Mouse (Mus musculus) kidney, adult 9 months (tissue): ENCODE measurements around the gene Ankrd12.

Source experiments
- DNase-seq: peaks from one replicate; pipeline ENCODE4 v3.0.0; 2022

The Ankrd12 gene

GRCm38 (mm10) chr17:66076934-66077333, at the start of gene Ankrd12:
Gene Ankrd12, minus strand, starts transcription at chr17:66077089.
- DNase-seq, result peak; percentile 97

GRCm38 (mm10) chr17:66125211-66125610, 48.3 kb upstream of the Ankrd12 start:
- DNase-seq, result no peak

- DNase-seq, result no peak
These were observed 47.1 kb upstream of the Ankrd12 start for GRCm38 (mm10) chr17:66123816-66124610.

DNA sequence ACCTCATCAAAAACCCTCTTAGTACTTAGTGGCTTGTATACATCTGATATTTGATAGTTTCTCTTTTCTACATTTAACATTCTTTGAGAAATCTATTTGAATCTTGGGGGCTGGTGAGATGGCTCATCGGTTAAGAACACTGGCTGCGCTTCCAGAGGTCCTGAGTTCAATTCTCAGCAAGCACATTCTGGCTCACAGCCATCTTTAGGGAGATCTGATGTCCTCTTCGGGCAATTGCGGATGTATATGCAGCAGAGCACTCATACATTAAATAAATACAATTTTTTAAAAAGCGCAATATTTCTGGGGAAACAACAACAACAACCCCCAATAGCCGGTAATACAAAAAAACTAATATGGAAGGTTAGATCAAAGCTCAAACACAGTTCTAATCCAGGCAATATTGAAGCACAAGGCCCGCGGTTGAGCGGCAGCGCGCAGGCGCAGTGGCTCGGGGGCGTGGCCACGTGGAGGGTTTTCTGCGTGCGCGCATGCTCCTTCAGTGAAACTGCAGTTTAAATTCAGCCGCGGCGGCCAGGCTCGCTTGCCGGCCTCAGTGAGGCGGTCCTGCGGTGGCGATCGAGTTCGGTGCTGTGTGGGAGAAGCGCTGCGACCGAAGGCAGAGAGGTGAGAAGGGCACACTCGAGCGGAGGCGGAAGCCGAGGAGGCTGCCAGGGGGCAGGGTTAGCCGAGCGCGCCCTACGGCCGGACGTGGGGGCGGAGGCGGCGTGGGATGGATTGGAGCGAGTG, 46.4 kb upstream of the Ankrd12 start, which contains the start of gene Ddx11:
Gene Ddx11 (plus strand): TSS at position 455 of the 750 bp plus-strand sequence.
- DNase-seq, result peak; percentile 93

DNA sequence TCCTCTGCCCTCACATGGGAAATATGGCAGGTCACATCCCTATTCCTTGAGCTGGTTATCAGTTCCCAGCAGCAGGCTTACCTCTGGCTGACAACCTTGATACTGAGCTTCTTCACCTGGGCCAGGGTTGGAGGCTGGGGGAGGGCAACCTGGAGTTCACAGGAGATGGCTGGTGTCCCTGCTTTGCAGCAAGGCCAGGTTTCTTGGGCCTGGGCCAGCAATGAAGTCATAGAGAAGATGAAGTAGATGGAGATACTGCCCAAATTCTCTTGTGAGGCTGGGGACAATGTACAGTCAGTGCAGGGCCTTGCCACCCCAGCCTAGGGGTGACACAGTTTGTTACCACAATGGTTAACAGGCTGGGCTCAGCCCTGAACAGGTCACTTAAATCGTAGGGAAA, 43.8 kb upstream of the Ankrd12 start:
- no peak for DNase-seq

DNA sequence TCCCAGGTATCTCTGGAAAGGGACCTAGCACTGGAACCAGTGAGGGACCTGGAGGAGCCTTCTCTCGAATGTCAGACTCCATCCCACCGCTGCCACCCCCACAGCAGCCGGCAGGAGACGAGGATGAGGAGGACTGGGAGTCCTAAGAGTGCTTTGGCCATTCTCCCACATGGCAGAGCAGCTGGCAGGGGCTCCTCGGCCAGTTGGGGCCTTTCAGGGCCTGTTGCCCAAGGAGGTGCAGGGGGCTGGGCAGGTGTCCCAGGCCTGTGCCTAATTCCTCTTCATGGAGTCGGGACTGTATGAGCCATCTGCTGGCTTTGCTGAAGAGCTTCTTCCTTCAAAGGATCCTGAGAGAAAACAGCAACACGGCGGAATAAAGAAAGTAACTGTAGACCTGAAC, 42.1 kb upstream of the Ankrd12 start:
- DNase-seq, result no peak

GRCm38 (mm10) chr17:66112166-66112565, 35.3 kb upstream of the Ankrd12 start:
- DNase-seq, result no peak

GRCm38 (mm10) chr17:66111402-66111959, 34.6 kb upstream of the Ankrd12 start, which contains the start of gene Washc1:
Gene Washc1, plus strand, starts transcription at chr17:66111545.
- DNase-seq, result peak; percentile 91

- no peak for DNase-seq
These were observed 33.9 kb upstream of the Ankrd12 start for GRCm38 (mm10) chr17:66110746-66111145.

DNA sequence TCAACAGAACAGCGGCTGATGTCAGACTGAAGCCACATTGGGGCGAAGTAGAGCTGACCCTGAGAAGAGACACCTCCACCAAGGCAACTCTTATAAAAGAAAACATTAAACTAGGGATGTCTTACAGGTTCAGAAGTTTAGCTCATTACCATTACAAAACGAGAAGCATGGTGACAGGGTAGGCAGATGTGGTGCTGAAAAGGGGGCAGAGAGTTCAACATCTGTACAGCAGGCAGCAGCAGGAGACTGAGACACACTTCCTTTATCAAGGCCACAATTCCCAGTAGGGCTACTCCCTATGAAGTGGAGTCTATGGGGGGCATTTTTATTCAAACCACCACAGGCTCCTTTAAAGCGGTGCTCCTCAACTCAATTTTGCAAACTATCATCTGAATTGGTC, 31.3 kb upstream of the Ankrd12 start:
- no peak for DNase-seq

GRCm38 (mm10) chr17:66107466-66107865, 30.6 kb upstream of the Ankrd12 start:
- no peak for DNase-seq

GRCm38 (mm10) chr17:66106601-66107267, 29.8 kb upstream of the Ankrd12 start:
- peak; percentile 62 for DNase-seq

GRCm38 (mm10) chr17:66104076-66104475, 27.2 kb upstream of the Ankrd12 start:
- DNase-seq, result no peak

DNA sequence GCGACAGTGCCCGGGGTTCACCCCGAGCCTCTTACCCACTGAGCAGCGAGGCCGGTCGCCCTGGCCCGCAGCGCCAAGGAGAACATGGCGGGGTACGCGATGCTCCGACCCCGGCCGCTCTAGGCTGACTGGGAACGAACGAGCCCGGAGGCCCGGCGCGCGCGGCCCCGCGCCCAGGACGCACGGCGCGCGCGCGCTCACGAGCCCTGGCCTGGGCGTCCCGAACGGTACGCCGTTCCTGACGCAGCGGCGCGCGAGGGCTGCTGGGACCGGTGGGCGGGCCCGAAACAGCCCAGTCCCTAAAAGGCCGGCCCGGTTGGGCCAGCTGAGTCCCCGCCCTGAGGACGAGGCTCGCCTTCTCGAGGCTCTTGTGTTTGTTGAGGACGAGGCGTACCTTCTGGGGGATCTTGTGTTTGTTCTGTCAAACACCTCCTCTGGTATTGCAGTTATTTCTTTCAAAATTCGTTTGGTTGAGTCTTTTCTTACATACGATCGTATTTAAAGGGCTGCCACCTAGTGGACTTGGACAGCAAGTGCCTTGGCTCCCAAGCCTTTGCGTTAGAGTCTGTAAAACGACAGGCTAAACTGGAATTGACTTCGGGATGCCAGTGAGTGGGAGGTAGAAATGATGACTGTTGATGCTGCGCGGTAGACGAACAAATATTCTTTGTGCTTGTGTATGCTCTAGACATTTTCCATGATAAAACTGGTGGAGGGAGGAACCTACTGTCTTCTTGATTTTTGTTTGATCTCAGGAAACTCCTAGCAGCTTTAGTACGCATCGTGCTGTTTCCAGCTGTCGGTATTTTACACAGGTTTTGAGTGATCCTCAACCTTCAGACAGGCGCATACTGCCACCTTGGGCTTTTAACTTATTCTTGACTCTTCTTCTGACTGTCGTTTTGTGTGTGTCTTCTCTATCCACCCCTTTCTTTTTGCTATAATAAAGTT, 24.8 kb upstream of the Ankrd12 start, which contains the start of gene Ndufv2:
Gene Ndufv2 (minus strand): TSS at position 180 of the 951 bp plus-strand sequence.
- peak; percentile 93 for DNase-seq

DNA sequence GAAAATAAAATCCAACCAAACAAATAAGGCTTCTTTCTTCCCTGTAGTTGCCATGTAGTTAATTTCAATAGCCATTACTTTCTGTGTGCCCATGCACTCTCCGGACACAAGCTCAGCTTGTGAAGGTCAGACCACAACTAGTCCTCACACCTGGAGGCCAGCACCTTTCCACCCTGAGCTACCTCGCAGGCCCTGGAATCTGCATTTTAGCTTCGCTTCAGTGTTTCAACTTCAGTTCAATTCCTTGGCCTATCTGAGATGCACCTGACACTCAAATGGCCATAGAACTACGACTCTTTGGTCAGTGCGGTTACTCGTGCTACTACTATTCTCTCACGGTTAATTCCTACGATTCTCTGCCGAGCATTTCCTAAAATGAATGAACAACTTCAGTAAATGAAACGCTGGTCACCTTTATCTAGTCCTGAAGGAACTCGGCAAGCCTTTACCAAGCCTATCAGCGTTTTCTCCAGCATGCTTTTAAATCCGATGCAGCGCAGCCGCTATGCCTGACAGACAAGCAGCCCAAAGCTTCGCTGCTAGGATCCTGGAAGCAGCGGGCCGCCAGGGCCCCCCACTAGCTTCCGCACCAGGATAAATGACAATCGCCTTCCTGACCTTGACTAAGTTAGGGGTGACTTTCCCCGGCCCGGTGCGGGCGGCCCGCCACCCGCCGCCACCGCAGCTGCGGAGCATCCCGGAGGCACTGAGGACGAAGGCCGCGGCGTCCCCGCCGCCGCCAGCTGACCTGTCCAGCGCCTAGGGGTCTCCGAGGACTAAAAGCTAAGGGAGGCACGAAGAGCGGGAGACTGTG, 23.9 kb upstream of the Ankrd12 start:
- DNase-seq, result peak; percentile 46

GRCm38 (mm10) chr17:66092664-66093063, 15.8 kb upstream of the Ankrd12 start:
- no peak for DNase-seq

DNA sequence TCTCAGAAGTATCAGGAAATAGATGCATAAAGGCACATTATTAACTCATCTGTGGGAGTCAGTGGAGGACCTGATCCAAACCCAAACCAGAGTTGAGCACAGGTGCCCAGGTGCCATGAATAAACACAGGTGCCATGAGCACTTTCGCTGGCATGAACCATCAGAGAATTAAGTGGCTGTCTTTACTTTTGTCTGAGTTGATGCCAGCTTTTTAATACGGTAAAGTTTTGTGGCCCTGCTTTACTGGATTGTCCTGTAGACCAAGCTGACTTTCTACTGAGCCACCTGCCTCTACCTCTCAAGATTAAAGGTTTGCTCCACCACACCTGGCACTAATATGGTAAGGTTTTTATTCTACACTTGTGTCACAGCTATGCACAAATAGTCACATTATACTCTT, 15.2 kb upstream of the Ankrd12 start:
- DNase-seq, result no peak

GRCm38 (mm10) chr17:66091392-66091791, 14.5 kb upstream of the Ankrd12 start:
- DNase-seq, result no peak

DNA sequence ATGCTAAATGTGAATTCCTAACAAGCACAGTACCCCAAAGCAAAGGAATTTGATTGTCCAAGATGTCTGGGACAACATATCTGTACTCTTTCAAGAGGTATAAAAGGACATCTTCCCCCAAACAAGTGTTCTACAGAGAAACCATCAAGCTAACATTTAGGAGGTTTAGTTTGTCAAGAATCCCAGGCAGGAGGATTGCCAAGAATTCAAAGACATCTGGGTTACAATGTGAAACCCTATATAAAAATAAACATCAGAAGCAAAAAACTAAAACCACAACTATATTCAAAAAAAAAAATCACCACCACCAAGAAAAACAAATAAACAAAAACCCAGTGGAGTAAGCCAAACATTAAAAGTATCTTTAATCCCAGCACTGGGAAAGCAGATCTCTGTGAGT, 13.4 kb upstream of the Ankrd12 start:
- no peak for DNase-seq

- no peak for DNase-seq
These were observed 8.1 kb upstream of the Ankrd12 start for GRCm38 (mm10) chr17:66085038-66085437.

- DNase-seq, result no peak
These were observed 7.6 kb upstream of the Ankrd12 start for GRCm38 (mm10) chr17:66084486-66084885.
